Mouse (Mus musculus) kidney, postnatal 10 days (tissue): Measurements from ENCODE around the gene Zfp740.

Experiments
- DNase-seq: peaks from one replicate; pipeline ENCODE4 v3.0.0; 2021; ENCODE audit warnings: mixed read lengths

Zfp740 gene

GRCm38 (mm10) chr15:102248812-102249191 is 45.8 kb downstream of the Zfp740 start:
- peak; percentile 69 for DNase-seq

GRCm38 (mm10) chr15:102249251-102249691 is 46.2 kb downstream of the Zfp740 start:
- peak; percentile 80 for DNase-seq

GRCm38 (mm10) chr15:102249967-102250366 is 46.9 kb downstream of the Zfp740 start:
- no peak for DNase-seq

GRCm38 (mm10) chr15:102250521-102250920 is 47.5 kb downstream of the Zfp740 start:
- DNase-seq, result no peak

GRCm38 (mm10) chr15:102255547-102256255 is 52.7 kb downstream of the Zfp740 start:
- peak; percentile 76 for DNase-seq

- DNase-seq, result peak; percentile 47
Measured at GRCm38 (mm10) chr15:102256431-102257201, 53.6 kb downstream of the Zfp740 start.

GRCm38 (mm10) chr15:102257202-102258075 is 54.4 kb downstream of the Zfp740 start, which contains the start of gene Rarg:
Rarg (minus strand) TSS chr15:102257517.
- DNase-seq, result peak; percentile 73

GRCm38 (mm10) chr15:102258076-102258470 is 55.0 kb downstream of the Zfp740 start:
- peak; percentile 74 for DNase-seq

GRCm38 (mm10) chr15:102258581-102259253 is 55.7 kb downstream of the Zfp740 start:
- DNase-seq, result no peak

- no peak for DNase-seq
Measured at GRCm38 (mm10) chr15:102262582-102262981, 59.5 kb downstream of the Zfp740 start.

- DNase-seq, result no peak
Measured at GRCm38 (mm10) chr15:102263037-102263436, 60.0 kb downstream of the Zfp740 start.
